Mouse (Mus musculus): ENCODE results near the gene A530032D15Rik. TPM values are rescaled to one million over a fixed set of nuclear protein-coding genes. Genes with fewer than 3 reads are reported as not detected.
A peak's percentile ranks its signal among the peaks of the same experiment; 100 is the strongest.
"Not testable (repeated sequence)": the region's sequence is repeated elsewhere in the genome, so short reads cannot be mapped to it uniquely, and the experiment has no call there.

Gene A530032D15Rik
- not detected in 2 replicates for polyA plus RNA-seq (2012; rRNA removed)

DNA sequence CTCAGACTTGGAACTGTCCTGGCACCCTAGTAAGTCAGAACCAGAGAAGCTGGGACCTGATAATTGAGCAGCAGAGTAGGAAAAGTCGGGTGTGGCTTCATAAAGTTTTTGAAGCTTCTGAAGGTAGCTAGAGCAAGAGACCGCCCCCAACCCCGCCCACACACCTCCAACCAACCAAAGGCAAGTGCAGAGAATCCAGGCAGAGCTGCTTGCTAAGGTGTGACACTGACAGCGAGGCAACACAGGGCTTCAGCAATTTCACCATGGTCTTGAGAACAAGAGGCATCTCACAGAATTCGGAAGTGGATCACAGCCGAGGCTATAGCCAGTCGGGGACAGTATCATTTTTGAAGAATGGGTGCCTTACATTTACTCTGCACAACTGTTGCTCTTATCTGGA is at the start of gene A530032D15Rik:
Gene A530032D15Rik, minus strand, starts transcription at position 101 of the 400 bp plus-strand sequence.
- not testable (repeated sequence) for DNase-seq (ENCODE audit: extremely low spot score in 1 of 2, low spot score in 1 of 2)

DNA sequence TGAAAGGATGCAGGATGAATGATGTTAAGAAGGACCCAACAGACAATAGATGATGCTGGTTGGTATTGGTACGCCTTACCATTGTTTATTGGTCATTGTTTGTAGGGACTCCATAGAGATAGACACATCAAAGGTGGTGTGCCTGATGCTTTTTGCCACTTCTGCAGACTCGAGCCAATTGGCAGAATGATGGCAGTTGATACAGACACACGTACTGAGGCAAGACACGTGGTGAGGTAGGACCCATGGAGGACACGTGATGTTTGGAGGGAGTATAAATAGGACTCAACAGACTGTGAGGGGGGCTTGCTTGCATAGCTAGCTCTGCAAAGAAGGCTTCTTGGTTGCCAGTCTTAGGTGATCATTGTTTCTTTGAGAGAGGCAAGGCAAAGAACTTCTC is 45.5 kb upstream of the A530032D15Rik start:
- DNase-seq (ENCODE audit: extremely low spot score in 1 of 2, low spot score in 1 of 2) = not testable (repeated sequence)

DNA sequence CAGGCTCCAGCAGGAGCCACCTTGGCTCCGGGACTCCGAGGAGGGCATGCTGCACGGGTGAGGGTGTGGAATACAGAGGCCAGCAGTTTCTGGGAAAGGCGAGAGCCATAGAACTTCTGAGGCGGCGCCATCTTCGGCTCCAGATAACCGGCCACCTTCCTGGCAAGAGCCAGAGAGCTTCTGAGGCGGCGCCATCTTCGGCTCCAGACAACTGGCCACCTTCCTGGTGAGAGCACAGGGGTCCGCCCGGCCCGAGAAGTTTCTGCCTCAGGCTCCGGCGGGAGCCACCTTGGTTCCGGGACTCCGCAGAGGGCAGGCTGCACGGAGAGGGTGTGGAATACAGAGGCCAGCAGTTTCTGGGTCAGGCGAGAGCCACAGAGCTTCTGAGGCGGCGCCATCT is 24.0 kb upstream of the A530032D15Rik start:
- DNase-seq (ENCODE audit: extremely low spot score in 1 of 2, low spot score in 1 of 2) = not testable (repeated sequence)

DNA sequence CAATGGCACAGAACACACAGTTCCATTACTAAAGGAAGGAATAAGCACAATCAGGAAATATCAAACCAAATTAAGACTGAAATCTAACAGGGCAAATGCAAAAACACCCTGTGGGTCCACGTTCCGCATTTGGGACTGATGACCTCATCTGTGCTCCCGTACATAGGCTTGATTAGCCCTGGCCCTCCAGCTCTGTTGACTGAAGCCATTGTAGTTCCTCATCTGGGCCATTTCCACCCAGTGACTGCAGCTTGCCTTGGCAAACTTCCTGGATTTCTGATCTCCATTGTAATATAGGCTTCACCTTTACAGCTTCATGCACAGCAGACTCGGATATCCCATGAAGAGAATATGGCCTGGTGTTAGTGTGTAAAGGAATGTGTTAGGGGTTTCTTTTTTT is 12.2 kb upstream of the A530032D15Rik start:
- DNase-seq (ENCODE audit: extremely low spot score in 1 of 2, low spot score in 1 of 2) = not testable (repeated sequence)

DNA sequence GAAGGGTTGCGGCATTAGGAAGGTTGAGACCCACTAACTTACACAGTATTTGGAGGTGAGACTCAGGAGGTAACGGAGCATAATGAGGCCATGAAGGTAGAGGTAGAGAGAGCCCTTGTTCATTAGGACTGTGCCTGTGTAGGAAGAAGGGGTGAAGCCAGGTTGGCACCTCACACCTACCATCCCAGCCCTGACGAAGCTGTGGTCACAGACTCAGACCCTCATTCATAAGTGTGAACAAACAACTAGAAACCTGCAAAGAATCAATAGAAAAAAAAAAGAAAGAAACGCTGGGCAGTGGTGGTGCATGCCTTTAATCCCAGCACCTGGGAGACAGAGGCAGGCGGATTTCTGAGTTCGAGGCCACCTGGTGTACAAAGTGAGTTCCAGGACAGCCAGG is 8.7 kb upstream of the A530032D15Rik start:
- not testable (repeated sequence) for DNase-seq (ENCODE audit: extremely low spot score in 1 of 2, low spot score in 1 of 2)

DNA sequence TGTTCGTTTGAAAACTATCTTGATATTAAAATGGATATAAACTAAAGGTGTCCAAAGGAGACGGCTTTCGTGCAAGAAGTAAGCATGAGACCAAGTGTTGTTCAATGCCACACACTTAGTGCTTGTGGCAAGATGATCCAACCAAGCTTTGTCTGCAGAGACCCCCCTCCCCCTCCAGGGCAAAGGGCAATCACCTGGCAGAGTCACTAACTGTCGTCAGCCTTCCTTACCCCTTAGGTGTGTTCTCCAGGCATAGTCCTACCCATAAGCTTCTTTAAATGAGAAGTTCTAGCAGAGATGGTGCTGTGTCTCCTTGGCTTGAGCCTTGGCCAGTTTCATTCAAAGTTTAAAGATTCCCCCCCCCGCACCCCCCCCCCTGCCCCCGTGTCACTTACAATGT is 7.9 kb upstream of the A530032D15Rik start:
- DNase-seq (ENCODE audit: extremely low spot score in 1 of 2, low spot score in 1 of 2) = not testable (repeated sequence)

DNA sequence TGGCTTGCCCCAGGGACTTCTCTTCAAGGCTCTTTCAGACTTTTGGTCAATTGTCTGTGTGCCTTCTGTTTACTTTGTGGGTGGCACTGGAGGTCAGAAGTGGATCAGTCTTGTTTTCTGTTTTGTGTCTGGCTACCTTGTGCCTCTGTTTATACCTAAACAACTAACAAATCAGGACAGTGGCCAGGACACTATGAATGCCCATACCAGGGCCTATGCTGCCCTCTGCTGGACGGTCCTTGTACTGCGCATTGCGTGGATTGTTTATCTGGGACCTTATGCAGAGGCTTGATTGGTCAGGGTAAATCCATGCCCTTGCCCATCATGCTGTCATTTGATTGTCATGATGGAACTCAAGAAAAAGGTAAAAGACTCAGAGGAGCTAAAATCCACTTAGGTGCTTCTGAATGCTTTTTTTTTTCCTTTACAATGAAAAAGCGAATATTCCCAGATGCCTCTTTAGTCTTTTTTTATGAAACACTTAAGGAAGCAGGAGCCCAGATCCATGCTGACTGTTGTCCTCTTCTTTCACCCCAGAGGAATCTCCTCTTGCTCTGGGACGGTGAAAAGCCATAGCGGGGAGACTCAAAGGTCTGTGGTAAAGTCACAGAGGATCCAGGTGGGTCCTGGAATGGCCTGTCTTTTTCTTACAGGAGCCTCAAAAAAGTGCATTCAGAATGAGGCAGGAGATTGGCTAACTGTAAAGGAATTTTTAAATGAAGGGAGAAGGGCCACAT is 5.2 kb upstream of the A530032D15Rik start:
- peak in 1 of 2 experiments; percentile 70 for DNase-seq (ENCODE audit: extremely low spot score in 1 of 2, low spot score in 1 of 2)

DNA sequence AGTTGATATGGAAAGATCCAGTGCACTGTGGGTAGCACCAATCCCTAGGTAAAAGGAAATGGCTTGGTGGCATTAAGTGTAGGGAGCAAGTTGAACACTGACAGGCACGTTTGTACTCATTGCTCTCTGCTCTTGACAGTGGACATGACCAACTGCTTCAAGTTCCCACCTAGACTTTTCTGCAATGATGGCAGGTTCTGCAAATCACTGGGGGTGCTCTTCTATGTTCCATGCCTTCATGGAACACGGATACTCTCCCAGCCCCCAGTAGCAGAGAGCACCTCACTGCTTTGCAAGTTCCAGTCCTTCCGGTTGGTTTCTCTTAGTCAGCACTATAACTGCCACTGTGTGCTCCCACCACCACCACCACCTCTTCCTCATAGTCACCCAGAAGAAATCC is 4.4 kb upstream of the A530032D15Rik start:
- not testable (repeated sequence) for DNase-seq (ENCODE audit: extremely low spot score in 1 of 2, low spot score in 1 of 2)

DNA sequence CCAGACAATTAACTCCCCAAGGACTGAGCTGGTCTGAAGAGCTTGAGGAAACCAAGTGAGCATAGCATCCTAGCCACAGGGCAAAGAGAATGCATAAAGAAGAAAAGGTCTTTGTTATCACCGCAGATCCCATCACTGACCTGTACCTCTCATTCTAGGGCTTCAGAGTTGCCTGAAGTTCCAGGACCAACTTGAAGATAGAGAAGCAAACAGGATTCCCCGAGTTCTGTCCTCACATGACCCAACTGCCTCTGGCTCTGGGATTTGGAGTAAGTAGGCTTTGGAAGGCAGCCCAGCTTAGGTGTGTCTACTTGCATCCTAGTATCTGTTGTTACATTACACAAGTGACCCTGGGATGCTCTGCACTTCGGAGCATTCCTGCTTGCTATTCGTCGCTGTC is 3.2 kb upstream of the A530032D15Rik start:
- DNase-seq (ENCODE audit: extremely low spot score in 1 of 2, low spot score in 1 of 2) = not testable (repeated sequence)

DNA sequence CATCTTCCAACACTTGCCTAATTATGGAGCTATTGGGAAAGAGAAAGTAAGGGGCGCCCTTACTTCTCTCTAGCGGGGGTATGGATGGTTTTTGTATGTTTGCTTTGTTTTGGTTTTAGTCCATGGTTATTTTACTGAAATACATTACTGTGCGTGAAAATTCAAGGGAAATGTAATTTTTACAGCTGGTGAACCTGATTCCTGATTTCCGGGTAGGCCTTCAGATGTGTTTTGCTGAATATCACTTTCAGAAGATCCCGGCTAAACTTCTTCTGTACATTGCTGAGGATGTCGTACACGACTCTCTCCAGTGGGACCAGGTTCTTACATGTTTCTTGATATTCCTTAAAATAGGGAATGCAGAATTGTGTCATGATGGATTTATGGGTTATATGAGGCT is 2.6 kb upstream of the A530032D15Rik start:
- not testable (repeated sequence) for DNase-seq (ENCODE audit: extremely low spot score in 1 of 2, low spot score in 1 of 2)

DNA sequence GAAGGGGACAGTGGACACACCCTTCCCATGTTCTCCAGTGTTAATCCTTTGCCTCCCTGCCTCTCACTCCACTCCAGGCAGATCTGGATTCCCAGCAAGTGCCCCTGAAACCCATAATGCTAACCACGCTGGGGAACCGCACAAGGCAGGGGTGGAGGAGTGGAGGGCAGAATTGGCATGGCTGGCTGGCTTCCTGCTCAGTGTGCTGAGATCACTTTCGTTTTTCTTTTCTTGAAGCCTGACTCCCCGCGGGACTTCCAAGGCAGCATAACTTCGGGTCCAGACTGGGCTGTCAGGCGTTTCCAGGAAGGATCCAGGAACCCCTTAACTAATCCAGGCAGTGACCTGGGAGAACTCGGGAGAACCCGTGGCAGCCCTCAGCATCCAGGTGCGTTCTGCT is 1.9 kb upstream of the A530032D15Rik start:
- DNase-seq (ENCODE audit: extremely low spot score in 1 of 2, low spot score in 1 of 2) = not testable (repeated sequence)

DNA sequence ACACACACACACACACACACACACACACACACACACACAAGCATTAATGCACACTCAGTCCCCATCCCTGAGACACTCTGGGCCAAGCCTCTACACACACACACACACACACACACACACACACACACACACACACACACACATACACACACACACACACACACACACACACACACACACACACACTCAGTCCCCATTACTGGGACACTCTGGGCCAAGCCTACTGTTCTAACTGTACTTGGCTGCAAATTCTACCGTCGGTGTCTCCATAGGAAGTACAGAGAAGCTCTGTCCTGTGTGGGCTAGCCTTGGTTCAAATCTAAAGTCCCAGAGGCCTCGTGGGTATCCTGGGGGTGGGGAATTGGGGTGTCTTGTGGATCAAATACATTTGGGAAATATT is 1.2 kb upstream of the A530032D15Rik start:
- not testable (repeated sequence) for DNase-seq (ENCODE audit: extremely low spot score in 1 of 2, low spot score in 1 of 2)

DNA sequence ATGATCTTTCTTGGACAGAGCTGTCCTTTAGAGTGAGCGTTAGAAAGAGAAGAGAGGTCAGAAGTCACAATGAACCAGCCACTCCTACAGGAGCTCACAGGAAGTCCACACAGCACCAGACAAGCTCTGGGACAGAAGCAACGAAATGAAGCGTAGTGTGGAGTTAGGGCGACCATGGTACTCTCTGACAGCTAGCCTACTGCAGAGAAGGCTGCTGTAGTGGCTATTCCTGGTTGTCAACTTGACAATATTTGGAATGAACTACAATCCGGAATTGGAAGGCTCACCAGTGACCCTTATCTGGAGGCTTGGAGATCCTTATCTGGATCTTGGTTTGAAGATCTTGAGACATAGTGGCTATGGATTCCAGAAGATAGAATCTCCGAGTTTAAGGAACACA is 3.6 kb downstream of the A530032D15Rik start:
- not testable (repeated sequence) for DNase-seq (ENCODE audit: extremely low spot score in 1 of 2, low spot score in 1 of 2)

DNA sequence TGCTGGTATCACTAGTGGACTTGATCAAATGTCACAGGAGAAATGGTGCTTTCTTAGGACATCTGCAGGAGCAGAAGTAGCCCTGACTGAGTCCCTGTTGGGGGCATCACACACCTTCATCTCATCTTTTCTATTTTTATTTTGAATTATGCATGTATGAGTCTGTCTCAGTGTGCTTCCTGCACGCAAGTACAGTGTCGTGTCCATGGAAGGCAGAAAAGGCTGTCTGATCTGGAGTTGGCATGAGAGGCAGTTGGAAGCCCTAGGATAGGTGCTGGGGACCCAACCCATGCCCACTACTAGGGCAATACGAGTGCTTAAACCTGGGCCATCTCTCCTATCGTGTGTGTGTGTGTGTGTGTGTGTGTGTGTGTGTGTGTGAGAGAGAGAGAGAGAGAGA is 4.3 kb downstream of the A530032D15Rik start:
- DNase-seq (ENCODE audit: extremely low spot score in 1 of 2, low spot score in 1 of 2) = not testable (repeated sequence)

DNA sequence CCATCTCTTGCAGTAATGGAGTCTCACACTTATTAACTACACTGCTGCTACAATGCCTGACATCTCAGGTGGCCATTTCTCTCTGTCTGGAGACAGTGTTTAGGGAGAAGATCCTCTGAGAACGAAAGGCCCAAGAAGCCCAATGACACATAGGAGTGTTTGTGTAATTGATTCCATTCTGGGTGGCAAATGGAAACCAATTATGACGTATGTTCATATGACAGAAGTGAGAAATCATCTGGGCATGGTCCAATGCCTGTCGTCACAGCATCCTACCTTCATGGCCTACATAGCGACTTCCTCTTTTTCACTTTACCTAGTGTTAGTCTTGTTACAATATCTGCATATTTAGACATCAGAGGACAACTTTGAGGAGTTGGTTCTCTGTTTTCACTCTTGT is 7.9 kb downstream of the A530032D15Rik start:
- DNase-seq (ENCODE audit: extremely low spot score in 1 of 2, low spot score in 1 of 2) = not testable (repeated sequence)

DNA sequence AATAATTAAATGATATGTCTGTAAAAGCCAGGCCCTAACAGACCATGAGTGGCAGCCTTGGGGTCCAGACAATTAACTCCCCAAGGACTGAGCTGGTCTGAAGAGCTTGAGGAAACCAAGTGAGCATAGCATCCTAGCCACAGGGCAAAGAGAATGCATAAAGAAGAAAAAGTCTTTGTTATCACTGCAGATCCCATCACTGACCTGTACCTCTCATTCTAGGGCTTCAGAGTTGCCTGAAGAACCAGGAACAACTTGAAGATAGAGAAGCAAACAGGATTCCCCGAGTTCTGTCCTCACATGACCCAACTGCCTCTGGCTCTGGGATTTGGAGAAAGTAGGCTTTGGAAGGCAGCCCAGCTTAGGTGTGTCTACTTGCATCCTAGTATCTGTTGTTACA is 9.8 kb downstream of the A530032D15Rik start, which contains the start of gene Gm10553:
Gene Gm10553, plus strand, starts transcription at position 301 of the 400 bp plus-strand sequence.
- DNase-seq (ENCODE audit: extremely low spot score in 1 of 2, low spot score in 1 of 2) = not testable (repeated sequence)

DNA sequence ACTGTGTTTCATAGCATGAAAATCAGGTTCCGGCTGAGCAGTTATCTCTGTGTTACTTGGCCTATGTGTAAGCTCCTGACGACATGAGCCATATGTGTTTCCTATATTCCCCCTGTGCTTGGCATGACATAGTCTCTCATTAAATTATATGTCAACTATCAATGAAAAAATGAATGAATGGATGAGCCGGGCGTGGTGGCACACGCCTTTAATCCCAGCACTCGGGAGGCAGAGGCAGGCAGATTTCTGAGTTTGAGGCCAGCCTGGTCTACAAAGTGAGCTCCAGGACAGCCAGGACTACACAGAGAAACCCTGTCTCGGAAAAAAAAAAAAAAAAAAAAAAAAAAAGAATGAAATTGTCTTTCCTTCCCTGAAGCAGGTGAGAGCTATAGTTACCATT is 10.6 kb downstream of the A530032D15Rik start:
- not testable (repeated sequence) for DNase-seq (ENCODE audit: extremely low spot score in 1 of 2, low spot score in 1 of 2)

DNA sequence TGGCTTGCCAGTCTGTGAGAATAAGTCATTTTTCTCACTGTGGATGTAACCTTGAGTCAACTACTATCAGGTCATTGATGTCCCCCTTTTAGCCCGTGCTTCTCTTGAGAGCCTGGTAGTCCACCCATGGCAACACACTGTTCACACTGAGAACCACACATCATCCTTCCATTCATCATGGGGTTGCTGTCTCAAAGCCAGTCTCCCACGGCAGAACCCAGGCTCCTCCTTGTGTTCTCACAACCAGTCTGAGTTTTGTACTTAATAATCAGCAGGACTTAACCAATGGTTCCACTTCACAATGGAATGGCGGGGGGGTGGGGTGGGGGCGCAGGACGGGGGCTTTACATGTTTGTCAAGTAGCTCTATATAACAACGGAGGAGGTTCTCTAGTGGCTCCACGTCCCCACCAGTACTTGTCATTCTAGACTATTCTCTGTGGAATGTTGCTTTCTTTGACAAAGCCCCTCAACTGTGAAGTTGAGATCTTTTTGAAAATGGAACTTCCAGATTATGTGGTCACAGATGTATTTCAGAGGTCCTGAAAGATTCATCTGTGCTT is 16.6 kb downstream of the A530032D15Rik start:
- not testable (repeated sequence) for DNase-seq (ENCODE audit: extremely low spot score in 1 of 2, low spot score in 1 of 2)

DNA sequence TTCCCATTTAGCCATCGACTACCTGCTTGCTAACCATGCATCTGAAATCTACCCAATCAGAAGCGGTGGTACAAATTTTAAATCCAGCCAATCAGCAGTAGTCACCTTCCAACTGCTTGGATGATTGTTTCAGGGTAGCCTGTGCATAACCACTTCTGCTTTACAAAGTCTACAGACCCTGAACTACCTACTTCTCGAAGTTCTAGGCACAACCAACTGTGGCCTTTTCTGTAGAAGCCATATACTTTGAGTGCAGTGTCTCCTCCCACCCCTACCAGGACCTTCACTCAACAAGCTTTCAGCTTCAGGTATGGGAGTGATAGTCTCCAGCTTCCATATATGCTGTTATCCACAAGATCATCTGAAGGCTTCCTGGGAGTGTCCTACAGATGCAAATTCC is 17.5 kb downstream of the A530032D15Rik start:
- DNase-seq (ENCODE audit: extremely low spot score in 1 of 2, low spot score in 1 of 2) = not testable (repeated sequence)

DNA sequence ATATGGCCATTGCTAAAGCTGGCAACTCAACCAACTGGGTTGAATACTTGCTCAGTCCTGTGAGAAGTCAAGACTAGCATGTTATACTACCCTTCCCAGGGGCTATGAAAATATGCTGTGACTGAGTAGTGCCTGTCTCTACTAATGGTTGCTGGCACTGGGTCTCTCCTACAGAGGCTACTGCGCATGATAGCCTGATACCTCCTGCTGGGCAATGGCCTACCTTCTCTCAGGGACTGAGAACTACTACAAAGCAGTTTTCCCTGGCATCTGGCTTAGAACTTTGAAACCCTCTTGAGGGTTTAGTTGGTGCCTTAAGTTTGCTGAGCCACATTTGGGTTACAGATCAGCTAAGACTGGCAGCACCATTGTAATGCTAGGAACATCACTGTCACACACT is 23.4 kb downstream of the A530032D15Rik start:
- DNase-seq (ENCODE audit: extremely low spot score in 1 of 2, low spot score in 1 of 2) = not testable (repeated sequence)

DNA sequence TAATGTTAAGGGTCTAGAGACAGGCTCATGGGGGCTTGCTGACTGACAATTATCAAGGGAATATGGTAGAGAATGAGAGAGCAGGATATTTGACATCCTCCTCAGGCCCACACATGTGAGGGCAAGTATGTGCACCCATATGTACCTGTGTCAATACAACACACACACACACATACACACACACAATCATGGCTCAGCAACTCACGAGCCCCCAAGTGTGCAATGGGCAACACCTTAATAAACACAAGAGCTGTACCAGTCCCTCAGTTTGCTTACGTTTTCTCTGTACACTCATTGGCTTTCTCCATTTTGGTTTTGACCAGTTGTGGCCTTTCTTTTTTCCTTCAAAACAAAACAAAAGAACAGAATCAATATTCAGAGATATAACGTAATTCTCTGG is 24.9 kb downstream of the A530032D15Rik start:
- DNase-seq (ENCODE audit: extremely low spot score in 1 of 2, low spot score in 1 of 2) = not testable (repeated sequence)

DNA sequence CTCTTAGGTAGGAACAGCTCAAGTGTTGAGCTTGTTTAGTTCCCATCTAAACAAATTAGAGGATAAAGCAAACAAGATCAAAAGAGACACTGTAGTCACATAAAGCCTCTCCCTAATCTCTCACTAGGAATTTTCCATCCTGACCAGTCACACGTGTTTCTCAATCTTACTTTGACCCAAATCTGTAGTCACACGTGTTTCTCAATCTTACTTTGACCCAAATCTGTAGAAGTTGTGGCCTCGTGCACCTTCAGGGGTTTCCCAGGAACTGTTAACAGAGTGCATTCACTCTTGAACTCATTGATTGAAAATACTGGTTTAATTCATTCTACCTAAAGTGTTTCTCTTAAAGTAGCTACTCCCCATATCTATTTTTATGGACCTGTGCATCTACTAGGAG is 36.6 kb downstream of the A530032D15Rik start:
- DNase-seq (ENCODE audit: extremely low spot score in 1 of 2, low spot score in 1 of 2) = not testable (repeated sequence)
